Mouse (Mus musculus) urinary bladder, adult 18-20 months (tissue): ENCODE measurements around the gene Metrnl.
A peak's percentile ranks its signal among the peaks of the same experiment; 100 is the strongest.
"Not testable (repeated sequence)": the region's sequence is repeated elsewhere in the genome, so short reads cannot be mapped to it uniquely, and the experiment has no call there.

Experiments
- DNase-seq, 2 experiments: peaks; one replicate each; pipeline ENCODE4 v3.0.0; 2022; ENCODE audit warnings: low spot score in 2 of 2, mixed read lengths in 2 of 2

Metrnl gene

DNA sequence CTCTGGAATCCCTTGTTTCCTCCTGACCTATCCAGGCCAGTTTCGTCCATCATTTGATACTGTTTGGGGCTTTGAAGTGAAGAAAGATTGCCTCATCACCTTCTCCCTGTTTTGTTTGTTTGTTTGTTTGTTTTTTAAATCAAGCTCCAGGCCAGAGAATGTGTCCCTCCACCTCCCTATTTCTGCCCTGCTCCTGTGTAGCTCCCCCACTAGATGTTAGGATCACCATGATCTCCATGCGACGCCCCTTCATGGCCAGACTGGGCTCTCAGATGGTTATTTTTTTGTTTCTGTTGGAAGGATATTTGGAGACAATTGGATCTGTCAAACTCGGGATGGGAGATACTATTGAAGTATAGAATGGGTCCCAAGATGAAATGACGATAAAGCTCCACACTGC is at the start of gene Metrnl:
Gene Metrnl (plus strand): TSS at position 301 of the 400 bp plus-strand sequence.
- no peak for DNase-seq

DNA sequence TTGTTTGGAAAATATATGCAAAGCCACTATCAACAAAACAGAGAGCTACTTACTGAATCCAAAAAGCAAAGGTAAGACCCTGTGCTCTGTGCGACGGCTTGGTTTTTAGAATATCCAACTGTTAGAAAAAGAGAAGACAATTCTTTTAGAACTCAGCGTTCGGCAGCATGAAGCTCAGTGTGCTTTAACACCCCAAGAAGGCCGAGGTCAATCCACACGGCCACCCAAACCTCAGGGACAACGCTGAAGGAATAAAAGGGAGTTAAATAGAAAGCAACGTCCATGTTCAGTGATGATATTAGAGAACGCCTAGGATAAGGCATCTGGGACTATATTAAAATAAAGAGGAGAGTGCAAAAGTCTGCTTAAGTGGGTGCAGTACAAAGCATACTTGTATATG is 49.8 kb upstream of the Metrnl start:
- no peak for DNase-seq

DNA sequence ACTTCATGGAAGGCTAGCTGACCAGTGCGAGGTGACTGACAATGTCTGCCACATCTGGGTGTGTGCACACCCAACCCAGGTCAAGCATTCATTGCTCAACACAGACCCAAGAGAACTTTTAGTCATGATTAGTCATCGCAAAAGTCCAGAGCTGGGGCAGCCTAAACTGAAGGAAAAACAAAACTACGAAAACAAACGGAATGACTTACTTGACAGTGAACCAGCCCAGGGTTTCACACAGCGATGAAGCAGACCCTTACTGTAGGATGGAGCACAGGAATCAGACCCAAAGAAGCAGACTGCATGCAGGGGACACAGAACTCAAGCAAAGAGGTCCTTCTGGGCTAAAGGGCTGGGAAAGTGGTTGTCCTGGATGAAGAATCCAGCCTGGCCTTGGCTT is 49.4 kb upstream of the Metrnl start:
- DNase-seq: peak; percentile 30 to 64

DNA sequence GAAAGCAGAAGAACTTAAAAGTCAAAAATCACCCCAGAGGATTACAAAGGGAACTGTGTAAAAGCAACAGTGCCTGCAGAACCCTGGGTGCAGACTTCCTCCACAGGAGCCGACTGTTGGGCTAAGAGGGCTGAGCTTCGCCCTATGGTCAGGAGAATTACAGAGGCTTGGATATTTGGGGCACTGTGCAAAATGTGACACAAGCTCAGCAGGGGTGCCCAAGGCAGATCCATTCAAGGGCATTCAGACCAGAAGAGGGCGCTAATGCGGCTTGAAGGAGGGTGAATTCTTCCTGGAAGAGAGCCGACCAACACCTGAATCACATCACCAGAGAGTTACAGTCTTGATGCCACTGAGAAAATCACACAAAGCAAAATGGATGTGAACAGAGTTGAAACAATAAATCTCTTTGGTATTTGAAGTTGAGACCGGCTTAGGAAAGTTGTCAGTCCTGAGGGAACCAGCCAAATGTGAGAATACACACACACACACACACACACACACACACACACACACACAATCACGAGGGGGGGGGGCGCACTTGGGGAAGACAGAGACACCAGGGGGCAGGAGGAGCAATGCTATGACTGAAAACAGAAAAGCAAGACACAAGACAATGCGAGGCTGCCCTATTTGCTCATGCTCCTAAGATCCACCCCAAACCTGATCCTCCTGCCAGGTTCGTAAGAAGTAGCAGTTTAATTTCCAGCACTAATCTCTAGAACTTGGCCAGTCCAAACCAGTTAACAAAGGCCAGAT is 48.6 kb upstream of the Metrnl start:
- peak; percentile 42 to 57 for DNase-seq

DNA sequence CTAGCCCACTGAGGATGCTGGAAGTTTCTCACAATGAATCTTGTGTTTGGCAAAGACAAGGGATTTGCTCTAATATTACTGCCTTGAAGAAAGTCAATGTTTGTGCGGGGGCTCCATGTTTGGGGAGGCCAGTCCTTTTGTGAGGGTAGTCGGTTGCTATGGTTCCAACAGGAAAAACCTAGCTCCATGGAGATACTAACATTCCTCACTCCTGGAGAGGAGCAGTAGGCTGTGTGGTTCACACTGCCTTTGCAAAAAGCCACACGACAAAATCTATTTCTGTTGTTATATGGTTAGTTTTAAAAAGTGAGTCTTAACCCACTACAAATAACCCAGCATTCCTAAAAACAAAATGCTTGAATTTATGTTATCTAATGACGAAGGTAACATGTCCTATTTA is 47.7 kb upstream of the Metrnl start:
- DNase-seq: no peak

DNA sequence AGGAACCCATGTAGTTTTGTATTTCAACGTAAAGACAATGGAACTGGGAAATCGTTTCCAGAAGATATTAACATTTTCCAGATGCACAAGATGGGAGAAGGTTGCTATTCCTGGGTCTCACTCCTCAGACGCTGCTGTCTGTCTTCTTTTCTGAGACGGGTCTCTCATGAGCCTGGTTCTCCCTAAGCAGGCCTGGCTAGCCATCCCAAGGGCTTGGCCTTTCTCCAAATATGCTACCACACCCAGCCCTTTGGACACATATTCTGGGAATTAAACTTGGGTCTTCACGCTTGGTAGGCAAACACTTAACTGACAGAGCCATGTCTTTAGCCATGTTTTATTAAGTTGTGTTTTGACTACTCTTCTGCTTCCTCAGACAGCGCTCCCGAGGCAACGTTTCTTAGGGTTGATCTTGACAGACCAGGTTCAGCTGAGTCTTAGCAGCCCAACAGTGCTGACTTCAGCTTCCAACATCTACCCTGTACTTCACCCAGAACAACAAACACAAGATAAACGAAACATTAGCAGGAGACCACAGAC is 46.9 kb upstream of the Metrnl start:
- no peak for DNase-seq

DNA sequence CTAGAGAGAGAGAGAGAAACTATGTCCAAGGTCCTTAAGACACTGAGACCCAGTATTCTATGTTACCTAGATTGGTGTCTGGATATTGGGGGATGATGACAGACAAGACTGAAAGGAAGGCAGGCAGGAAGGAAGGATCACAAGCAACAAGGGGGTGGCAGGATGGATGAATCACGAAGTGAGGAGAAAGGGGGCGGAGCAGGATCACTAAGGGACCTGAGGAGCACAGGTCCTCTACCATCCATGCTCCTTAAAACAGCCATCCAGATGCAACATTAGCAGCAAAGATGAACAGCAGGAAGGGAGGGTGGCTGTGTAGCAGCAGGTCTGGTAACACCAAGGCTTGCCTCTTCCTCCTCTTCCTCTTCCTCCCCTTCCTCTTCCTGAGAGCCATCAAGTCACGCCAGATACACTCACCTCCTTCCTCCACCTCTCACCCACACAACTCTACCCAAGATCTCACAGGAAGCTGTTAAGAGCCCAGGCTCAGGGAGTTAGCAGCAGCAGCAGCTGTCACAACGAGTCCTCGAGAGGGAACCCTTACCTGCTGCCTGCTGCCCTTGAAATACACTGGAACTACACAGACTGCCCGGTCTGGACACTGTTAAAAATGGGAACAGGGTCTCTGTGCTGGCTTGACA is 46.1 kb upstream of the Metrnl start:
- DNase-seq: no peak

DNA sequence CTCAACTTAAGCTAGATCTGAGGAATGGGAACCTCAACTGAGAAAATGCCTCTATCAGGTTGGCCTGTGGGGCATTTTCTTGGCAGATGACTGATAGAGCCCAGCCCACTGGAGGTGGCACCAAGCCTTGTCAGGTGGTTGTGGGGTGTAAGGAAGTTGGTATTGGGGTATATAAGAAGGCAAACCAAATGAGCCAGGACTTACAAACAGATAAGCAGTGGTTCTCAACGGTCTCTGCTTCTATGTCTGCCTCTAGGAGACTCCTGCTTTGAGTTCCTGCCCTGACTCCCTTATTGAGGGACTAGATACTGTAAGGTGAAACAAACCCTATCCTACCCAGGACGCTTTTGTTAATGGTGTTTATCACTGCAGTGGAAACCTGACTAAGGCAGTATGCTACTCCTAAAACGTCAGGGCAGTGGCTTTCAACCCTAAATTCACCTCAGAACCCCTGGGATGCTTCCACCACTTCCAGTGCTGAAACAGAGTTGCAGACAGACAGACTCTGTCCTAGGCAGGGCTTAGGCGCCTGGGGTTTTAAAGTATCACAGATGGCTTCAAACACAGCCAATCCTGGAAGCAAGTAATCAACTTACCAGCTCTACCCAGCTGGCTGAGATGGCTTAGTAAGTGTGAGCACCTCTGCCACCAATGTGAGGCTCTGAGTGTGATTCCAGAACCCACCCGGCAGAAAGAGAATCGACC is 45.4 kb upstream of the Metrnl start:
- no peak for DNase-seq

DNA sequence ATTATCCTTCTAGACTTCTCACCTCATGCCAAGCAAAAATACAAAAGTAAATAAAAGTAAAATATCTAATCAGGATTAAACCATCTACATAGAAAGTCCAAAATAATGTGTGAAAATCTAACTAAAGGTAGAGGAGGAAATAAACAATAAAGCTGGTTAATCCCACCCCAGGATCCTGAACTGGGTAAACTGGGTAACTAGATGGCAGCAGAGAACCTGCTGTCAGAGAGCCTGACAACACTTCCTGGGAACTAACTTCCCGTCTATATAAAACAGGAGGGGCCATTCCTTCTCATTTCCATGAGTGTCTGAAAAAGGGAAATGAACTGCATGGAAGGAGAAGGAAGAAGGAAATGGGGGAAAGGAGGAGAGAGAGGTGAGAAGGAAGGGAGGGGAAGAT is 43.2 kb upstream of the Metrnl start:
- no peak for DNase-seq

DNA sequence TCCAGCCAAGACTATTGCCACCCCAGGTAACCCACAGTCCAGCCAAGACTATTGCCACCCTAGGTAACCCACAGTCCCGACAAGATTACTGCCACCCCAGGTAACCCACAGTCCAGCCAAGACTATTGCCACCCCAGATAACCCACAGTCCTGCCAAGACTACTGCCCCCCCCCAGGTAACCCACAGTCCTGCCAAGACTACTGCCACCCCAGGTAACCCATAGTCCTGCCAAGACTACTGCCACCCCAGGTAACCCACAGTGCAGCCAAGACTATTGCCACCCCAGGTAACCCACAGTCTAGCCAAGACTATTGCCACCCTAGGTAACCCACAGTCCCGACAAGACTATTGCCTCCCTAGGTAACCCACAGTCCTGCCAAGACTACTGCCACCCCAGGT is 40.7 kb upstream of the Metrnl start:
- DNase-seq: not testable (repeated sequence)

DNA sequence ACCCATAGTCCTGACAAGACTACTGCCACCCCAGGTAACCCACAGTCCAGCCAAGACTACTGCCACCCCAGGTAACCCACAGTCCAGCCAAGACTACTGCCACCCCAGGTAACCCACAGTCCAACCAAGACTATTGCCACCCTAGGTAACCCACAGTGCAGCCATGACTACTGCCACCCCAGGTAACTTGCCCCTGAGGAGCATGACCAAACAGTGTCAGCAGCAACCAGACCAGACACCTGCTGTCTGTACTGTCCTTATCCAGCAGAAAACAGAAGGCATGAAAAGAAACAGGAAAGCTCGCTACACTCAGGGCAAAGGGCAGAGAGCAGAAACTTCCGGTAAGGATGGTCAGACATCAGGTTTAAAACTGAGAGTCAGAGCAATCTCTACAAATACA is 40.2 kb upstream of the Metrnl start:
- no peak for DNase-seq

DNA sequence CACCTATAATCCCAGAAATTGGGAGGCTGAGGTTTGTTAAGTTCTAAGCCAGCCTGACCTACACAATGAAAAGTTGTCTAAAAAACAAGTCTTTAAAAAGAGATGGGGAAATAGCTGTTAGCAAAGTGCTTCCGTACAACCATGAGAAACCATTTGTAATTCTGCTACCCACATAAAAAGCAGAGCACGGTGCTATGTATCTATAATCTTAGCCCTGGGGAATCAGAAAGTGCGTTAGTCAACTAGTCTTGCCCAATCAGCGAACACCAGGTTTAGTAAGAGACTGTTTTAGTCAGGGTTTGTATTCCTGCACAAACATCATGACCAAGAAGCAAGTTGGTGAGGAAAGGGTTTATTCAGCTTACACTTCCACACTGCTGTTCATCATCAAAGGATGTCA is 33.8 kb upstream of the Metrnl start:
- no peak for DNase-seq

DNA sequence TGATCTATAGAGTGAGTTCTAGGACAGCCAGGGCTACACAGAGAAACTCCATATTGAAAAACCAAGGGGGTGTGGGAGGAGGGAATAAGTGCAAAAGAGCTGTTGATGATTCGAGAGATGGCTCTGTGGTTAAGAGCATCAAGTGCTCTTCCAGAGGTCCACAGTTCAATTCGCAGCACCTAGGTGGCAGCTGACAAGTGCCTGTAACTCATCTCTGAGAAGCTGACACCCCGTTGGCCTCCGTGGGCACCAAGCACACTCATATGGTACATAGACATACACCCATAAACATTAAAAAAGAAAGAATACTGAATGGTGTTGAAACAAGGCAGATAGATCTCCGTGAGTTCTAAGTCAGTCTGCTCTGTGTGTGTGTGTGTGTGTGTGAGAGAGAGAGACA is 32.6 kb upstream of the Metrnl start:
- no peak for DNase-seq

DNA sequence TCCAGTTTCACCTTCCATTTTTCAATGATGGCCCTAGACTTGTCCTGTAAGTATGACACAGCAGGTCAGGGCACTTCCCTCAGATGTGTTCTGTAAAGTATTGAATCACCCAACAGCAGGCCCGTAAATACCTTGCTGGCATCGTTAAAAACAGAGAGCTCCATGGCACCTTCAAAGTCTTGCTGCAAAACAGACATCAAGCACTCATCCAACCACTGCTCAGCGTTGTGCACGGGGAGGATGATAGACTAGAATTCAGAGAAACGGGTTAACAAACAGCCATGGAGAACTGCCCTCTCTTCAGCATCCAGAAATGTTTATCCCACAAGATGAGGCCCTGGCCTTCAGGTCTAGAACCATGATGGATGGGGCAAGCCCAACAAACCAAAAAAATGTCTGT is 30.4 kb upstream of the Metrnl start:
- DNase-seq: no peak

DNA sequence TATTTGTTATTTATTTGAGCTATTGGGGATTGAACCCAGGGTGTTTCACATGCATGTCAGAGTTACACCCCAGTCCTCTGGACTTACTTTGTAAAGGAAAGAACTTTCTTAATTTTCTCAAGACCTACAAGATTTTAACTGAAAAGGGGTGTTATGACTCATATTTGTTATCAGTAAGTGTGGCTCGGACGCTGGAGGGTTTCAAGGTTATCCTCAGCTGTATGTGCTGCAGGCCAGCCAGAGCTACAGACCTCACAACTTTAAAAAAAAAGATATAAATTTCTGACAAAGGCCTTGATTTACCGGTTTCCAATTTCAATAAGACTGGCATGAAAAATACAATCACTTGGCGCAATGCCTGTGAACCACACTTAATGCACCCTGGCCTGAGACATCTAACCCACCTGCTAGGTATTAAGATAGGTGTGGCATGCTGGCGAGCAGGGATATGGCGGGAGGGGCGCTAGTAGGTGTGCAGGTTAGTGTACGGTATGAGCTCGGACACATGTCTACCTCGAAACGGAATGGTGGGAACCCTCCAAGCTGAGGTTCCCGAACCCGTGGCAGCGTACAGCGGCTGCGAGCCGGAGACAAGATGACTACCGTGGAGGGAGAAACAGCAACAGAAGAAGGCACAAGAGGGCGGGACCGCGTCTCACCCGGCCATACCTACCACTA is 28.9 kb upstream of the Metrnl start:
- DNase-seq: no peak

DNA sequence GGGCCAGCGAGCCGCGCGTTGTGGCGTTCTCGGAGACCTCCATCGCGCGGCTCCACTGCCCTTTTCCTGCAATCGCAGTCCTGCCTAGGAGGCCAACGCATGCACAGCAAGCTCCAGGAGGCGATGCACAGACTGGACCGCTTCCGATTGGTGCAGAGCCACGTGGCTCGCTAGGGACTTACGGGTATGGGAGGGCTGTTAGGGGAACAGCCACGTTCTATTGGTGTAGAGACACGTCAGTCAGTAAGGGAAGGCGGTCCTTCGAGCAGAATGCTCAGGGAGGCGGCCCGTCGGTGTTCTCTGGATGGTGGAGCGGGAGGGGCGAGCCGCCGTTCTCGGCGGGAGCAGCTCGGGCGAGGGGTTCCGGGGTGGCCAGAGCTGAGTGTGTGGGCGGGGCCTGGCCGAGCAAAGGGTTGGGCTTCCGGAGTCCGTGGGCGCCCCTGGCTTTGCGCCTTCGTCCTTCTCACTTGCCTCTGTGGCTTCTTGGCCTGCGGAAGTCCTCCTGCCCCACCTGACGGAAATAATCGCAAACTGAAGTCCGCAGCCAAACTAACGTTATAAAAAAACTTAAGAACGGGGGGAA is 28.3 kb upstream of the Metrnl start, which contains the start of gene B3gntl1:
Gene B3gntl1 (minus strand): TSS at position 164 of the 583 bp plus-strand sequence.
- DNase-seq: peak; percentile 97 to 99

DNA sequence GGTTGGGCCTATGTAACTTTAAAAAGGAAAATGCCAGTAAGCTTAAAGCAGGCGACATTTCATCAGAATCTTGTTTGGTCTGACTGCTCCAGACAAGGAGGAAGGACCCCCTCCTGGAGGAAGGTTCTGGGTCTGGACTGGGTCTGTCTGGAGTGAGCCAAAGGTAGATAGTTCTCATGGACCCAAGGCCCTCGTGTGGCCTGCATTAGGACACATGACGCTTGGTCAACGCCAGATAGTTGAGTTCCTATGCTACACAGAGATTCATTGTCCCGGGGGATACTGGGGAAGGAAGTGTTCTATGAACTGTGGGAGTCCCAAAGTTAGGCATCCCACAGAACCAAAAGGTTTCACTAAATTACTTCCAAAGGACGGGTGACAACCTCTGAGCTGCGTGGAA is 27.7 kb upstream of the Metrnl start:
- no peak for DNase-seq

DNA sequence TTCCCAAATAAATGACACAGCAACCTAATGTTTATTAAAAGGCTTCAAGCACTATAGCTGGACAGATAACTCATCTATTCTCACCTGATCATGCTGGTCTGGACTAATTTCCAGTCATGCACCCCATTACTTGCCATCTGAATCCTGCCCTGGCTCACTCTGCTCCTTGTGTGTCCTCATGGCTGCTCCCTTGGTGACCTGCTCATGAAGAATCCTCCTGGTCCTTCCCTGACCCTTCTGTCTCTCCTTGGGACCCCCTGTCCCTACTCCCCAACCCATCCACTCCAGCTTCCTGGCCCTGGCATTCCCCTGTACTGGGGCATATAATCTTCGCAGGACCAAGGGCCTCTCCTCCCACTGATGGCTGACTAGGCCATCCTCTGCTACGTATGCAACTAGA is 24.5 kb upstream of the Metrnl start:
- DNase-seq: no peak

DNA sequence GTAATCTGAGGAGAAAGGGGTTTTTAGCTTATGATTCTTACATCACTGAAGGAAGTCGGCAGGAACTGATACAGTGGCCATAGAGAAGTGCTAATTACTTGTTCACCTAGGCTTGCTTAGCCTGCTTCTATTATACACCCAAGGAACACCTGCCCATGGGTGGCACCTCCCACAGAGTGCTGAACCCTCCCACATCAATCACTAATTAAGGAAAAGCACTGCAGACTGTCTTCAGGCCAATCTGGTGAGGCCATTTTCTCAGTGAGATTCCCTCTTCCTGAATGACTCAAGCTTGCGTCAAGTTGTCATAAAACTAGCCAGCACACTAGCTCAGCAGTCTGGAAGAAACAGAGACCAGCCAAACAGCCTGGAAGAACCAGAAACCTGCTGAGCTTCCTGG is 21.8 kb upstream of the Metrnl start:
- no peak for DNase-seq

DNA sequence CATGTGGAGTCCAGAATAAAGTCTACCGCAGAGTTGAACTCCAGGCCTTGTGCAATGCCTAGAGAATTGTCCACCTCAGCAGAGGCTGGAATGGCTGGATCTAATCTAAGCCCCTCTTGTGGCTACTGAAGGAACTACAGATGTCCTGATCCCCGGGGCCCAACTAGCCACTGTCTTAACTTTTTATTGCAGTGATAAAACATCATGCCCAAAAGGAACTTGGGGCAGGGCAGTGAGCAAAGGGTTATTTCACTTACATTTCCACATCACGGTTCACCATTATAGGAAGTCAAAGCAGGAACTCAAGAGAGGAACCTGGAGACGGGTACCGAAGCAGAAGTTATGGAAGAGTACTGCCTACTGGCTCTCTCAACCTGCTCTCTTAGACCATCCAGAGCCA is 20.6 kb upstream of the Metrnl start:
- no peak for DNase-seq

DNA sequence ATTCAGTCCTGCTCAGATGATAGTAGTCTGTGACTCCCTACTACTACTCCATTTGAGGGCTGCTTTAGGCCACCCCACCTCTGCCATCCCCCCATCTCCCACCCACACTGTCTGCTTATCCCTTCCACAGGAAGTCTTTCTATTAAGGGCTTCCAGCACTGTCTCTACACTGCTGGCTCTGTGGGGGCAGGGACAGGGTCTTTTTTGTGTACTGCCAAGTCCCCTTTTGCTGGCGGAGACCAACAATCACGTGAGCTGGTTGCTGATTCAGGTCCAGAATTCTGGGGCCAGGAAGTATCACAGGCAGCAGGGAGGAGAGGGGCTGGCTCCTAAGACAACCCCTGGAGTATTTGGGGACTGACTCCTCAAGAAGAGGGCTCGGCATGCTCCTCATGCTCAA is 18.1 kb upstream of the Metrnl start:
- DNase-seq: no peak
